Mouse (Mus musculus): ENCODE measurements around the gene Gjb2.

Gene Gjb2

DNA sequence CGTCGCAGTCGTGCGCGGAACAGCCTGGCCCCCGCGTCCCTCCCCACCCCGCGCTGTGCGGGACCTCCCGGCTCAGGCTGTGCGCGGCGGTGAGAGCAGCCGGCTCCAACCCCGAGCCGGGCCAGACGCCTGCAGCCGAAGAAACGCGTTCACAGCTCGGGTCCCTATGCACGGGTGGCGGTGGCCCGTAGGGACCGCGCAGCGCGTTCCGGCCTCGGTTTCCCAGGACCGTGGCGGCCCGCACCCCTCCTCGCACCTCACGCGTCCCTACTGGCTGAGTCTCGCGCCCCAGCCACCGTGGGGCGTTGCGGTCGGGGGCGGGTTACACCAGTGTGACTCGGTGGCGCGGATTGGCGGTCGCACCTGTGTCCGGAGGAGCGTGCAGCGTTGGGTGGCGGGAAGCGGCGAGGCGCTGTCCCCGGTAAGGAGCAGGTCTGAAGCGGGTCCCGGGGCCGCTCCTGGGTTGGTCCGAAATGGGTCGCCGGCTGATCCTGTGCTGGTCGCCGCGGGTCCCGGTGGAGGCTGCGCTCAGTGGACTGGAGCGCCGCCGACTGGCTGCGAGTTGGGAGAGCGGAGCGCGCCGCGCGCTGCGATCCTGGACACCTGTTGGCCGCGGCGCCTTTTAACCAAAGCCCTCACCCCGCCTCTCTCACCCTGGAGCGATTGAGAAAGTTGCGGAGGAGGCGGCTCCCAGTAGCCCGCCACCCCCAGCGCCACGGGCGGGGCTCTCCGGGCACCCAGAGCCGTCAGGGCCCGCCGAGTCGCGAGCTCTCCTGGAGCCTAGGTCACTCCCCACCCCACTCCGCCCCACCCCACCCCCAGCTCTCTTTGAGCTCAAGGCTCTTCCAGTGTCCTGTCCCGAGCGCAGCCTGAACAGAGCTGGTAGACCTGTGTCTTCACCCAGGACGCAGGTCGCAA lies at the start of gene Gjb2:
TSS of gene Gjb2 (minus strand) at position 597 of the 918 bp plus-strand sequence.
- DNase-seq (ENCODE audit: extremely low spot score, low read depth, low spot score): no peak

DNA sequence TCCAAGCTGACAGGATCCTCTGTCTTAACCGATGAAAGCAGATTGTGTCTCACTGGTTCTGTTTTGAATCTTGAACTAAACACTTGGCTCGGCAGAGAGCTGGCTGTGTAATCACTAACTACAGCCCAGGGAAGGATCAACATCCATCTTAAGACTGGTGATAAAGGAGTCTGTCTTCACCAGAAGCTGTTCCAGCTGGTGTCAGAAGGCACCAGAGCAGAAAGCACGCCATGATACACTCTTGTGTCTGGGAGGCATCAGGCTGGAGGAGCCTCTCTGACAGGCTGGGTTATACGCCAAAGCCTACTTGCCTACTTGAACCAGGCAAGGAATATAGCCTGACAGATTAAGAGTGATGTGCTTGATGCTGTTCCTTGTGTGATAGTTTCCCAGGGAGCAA lies 41.2 kb upstream of the Gjb2 start:
- DNase-seq (ENCODE audit: extremely low spot score, low read depth, low spot score): no peak

DNA sequence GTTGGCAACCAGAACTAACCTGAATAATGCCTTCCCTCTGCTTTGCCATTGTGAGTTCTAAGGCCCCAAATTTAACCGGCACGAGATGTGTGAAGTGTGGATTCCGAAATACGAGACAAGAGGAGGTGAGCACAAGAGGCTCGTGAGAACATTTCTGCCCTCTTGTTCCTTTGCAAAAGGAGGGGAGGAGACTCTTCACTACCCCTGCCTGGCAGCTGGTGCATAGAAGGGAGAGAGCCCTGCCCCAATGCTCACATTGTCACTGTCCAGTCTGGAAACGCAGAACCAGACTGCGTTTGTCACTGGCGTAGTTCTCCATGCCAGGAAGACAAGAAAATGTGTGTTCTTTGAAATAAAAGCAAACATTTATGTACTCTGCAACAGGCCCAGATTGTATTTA lies 30.8 kb upstream of the Gjb2 start:
- DNase-seq (ENCODE audit: extremely low spot score, low read depth, low spot score): no peak

DNA sequence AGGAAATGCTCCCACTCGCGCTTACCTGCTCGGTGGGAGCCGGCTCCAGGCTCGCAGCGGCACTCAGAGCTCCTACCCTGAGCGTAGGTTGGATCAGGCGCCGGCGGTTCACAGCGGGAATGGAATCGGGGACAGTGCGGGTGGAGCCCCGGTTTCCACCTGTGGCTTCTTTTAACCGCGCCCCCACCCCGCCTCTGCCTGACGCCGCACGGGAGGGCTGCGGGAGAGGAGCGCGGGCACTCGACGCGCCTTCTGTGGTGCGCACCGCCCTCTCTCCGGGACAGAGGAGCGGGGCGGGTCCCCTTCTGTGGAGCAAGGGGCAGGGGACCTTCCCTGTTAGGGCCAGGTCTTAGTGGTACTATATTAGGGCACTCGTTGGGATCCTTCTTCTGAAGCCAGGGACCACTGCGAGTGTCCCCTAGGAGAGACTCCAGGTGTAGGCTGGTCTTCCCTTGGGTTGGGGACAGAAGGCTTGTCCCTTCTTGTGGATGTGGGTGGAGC lies 28.7 kb upstream of the Gjb2 start, which contains the start of gene Gjb6:
TSS of gene Gjb6 (minus strand) at position 451 of the 501 bp plus-strand sequence.
- DNase-seq (ENCODE audit: extremely low spot score, low read depth, low spot score): no peak

DNA sequence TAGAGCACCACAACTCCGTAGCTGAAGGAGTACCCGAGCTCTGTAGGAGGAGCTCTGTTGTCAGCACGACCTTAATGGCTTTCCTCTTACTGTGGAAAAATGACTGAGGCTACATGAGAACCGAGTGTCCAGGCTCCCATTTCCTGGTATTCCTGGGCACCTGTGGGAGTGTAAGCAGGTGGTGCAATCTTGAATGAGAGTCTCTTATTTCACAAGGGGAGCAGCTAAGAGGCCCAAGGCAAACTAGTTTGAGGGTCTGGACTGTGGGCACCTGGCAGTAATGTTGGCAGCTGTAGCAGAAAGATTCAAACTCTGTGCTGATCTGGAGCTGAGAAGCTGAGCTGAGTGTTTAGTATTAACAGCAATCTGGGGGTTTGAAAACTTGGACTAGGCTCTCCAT lies 22.9 kb upstream of the Gjb2 start:
- no peak for DNase-seq (ENCODE audit: extremely low spot score, low read depth, low spot score)

DNA sequence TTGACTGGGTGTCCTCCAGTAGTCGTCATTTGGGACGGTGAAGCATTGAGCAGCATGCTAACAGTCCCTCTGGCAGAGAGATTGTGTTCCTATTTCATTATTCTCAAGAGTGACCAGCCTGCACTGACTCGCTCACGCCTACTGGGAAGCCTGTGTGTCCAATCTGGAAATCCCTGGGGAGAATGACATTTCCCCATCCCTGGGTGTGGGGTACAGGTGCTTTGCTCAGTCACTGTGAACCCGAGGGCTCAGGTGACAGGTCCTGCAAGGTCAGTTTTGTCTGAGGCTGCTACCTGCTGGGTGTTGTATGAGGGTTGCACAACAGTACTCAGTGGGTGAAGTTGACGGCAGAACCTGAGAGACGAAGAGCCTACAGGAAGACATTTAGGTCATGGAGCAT lies 17.8 kb upstream of the Gjb2 start:
- DNase-seq (ENCODE audit: extremely low spot score, low read depth, low spot score): no peak

DNA sequence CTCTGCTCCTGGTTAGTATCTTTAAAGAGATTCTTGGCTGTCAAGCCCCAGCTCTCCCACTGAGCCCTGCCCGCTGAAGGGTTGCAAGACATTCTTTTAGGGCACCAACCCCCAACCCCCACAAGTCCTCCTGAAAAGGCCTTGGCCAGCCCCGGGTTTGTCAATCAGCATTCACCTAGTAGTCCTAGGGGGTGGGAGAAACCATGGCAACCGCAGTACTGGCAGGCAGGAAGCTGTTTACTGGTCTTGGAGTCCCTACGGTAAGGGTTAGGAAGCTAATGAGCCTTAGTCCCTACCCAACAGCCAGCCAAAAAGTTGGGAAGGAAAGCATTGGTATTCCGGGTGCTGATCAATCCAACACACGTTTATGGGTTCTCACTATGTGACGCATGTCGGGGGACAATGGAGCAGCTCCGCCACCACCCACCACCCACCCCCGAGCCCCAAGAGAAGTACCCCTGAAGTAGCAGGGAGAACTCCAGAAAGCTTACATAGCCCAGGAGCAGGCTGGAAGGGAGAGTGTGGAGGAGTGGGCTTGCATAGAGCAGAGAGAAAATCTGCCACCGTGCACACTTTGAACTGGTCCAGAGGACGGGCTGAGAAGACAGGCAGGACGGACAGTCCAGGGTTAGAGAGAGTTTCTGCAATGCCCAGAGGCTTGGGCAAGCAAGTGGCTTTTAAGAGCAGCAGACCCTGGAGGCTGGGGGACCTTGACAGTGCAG lies 11.5 kb upstream of the Gjb2 start, which contains the start of gene Gm4491:
TSS of gene Gm4491 (minus strand) at position 61 of the 722 bp plus-strand sequence.
- no peak for DNase-seq (ENCODE audit: extremely low spot score, low read depth, low spot score)

DNA sequence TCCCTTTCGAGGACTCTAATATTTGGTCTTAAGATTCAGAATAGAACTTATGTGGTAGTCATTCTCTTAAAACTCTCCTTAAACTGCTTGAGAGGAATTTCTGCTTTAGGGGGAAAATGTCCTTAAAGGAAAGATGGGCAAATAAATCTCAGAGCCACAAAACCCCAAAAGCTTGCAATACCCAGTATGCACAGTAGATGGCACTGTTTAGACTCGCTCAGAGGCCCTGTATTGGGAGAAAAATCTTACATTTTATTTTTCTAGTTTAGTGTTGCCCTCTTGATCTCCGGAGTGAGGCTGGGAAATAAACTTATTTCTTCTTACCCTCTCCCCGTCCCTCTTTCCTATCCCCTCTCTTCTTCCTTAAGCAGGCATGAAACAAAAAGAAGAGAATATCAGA lies 4.7 kb upstream of the Gjb2 start:
- peak; percentile 82 for DNase-seq (ENCODE audit: extremely low spot score, low read depth, low spot score)

DNA sequence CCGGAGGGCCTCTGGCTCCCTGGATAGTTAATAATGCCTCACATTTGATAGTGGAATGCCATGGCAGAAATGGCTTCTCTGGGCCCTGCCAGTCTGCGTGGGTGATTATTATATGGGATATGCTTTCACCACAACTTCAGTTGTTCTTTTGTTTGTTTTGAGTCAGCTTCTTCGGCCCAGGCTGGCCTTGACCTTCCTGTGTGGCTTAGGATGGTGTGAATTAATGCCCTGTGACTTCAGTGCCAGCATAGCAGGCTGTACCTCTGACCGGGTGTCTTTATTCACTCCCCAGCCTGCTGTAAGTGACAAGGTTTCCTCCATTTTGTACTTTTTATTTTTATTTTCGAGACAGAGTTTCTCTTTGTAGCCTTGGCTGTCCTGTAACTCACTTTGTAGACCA lies 3.4 kb upstream of the Gjb2 start:
- no peak for DNase-seq (ENCODE audit: extremely low spot score, low read depth, low spot score)

DNA sequence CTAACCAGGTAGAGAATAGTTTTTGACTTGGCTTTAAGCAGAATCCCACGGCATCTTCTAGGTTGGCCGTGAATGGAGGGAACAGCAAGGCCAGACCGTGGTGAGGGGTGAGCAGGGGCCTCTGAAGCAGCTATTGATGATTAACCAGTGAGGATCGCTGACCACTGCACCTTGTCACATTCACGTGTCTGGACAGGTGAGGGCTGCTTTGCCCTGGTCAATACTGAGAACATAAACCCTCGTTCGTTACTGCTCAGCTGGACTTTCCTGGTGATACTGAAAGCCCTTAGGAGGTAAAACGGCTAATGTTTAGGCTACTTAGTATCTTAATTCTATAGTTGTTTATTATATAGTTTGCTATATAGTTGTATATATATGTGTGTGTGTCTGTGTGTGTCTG lies 2.6 kb upstream of the Gjb2 start:
- no peak for DNase-seq (ENCODE audit: extremely low spot score, low read depth, low spot score)

DNA sequence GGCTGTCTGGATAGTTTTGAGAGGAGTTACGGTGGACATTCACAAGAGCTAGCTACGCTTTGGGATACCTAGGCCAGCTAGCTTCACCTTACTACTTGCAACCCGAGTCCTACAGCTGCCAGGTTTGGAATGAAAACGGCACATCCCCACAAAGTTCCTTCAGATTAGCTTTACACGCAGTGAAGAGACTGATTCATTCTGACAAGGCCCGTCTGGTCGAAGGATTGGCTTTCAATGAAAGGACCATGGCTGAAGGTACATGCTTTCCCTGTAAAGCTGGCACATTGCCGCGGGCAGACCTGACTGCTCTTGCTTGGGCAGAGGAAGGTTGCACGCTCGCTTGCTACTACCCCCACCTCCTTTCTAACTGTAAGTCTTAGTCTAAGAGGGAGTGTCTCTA lies 1.2 kb upstream of the Gjb2 start:
- no peak for DNase-seq (ENCODE audit: extremely low spot score, low read depth, low spot score)

DNA sequence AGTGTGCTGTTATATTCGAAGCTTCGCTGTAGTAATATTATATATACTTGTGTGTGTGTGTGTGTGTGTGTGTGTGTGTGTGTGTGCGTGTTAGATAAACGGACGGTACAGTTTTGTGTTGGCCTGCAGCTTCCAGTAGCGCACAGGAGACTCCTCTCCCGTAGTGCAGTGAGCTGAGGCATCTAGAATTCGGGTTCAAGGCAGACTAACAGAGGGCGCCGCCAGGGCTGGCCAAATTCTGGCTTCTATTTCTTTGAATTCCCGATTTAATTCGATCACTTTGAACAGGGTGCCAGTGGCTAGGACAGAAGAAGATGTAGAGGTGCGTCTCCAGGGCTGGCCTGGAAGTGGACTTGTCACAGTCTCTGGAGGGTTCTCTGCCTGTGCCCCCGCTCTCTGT lies 609 bp upstream of the Gjb2 start:
- no peak for DNase-seq (ENCODE audit: extremely low spot score, low read depth, low spot score)

DNA sequence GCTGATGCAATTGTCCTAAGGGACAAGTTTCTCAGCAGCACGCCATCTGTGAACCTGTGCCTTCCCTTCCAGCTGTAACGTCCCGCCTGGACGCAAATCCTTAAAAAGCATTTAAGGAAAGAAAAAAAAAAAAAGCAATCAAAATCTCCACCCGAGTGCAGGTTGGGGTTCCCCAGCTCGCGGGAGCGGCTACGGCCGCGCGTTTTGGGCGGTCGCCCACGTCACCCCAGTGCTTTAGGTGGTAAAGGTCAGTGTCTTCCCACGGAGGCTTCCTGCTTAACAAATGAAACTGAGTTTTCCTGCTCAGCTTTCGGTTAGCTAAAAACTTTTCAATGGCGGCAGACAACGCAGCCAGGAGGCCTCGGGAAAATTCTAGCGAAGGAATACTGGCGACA lies 794 bp downstream of the Gjb2 start:
- DNase-seq (ENCODE audit: extremely low spot score, low read depth, low spot score): no peak

DNA sequence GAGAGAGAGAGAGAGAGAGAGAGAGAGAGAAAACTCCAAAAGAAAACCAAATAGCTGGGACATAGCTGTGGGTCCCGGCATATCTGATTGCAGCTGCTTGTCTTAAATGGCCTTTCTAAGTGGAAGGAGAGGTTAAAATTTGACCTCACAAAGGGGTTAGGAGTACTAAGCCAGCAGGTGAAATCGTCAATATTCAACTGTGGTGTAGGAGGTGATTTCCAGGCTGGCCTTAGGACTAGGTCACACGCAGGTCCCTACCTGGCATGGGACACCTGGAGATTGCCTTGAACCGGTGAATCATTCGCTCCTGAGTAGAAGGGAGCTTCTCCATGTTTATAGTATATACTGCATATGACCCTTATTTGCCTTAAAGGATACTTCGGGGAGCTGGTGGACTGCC lies 1.4 kb downstream of the Gjb2 start:
- DNase-seq (ENCODE audit: extremely low spot score, low read depth, low spot score): no peak

DNA sequence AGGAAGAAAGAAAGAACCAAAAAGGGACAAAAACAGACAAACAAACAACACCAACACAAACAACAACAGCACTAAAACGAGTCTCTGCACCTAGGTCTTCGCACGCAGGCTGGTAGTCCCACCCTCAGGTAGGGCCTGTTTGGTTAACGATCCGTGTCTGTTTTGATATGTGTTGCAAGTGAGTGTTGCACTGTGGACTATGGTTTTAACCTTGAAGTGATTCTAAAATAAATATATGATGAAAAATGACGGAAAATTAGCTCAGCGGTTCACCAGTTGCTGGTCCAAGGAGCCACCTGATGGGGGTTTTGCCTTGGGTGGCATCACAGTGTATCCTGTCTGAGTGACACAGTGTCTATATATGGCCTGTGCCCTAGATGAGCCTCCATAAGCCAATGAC lies 2.9 kb downstream of the Gjb2 start:
- no peak for DNase-seq (ENCODE audit: extremely low spot score, low read depth, low spot score)

DNA sequence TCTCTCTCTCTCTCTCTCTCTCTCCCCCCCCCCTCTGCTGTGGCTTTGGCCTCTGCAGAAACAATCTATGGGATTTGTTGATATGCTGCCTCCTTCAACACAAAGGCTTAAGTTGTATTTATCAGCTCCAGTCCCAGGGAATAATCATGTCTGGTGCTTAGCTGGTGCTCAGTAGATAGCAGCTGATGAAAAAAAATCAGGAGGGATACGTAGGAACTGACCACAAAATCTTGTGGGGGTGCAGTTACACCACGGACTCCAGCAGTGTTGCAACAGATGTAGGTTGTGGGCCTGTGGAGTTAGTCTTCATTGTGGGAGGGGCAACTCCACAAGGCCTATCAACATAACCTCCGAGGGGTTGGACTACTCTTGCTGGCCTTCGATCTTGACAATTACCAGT lies 8.6 kb downstream of the Gjb2 start:
- DNase-seq (ENCODE audit: extremely low spot score, low read depth, low spot score): no peak

DNA sequence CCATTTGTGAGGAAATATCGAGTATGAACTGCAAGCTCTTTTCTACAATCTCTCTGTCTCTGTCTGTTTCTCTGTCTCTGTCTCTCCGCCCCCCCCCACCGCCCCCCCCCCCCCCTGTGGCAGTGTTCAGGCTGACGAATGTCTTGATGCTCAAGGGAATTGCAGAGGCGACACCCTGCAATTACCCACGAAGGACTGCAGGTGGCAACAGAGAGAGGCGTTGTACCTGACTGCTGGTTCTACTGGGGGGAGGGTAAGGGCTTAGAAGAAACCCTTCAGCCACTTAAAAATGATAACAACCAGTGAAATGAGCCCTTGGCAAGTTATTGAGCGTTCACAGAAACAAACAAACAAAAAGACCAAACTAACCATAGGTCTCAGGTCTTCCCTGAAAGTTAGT lies 11.5 kb downstream of the Gjb2 start:
- DNase-seq (ENCODE audit: extremely low spot score, low read depth, low spot score): no peak

DNA sequence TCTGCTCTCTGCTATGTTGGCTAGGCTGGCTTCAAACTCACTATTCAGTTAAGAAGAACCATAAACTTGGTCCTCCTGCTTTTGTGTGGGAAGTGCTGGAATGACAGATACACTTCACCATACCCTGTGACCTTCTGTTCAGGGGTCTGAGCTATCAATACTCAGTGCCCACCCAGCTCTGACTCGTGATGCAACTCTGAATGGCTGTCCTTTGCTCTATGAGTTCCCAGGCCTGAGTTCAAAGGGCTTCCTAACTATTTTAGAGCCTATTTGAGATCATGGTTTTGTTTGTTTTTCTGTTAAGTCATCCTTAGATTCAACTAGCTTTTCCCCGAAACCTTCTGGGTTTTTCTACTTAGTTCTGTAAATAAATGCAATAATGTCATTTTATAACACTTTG lies 14.5 kb downstream of the Gjb2 start:
- no peak for DNase-seq (ENCODE audit: extremely low spot score, low read depth, low spot score)

DNA sequence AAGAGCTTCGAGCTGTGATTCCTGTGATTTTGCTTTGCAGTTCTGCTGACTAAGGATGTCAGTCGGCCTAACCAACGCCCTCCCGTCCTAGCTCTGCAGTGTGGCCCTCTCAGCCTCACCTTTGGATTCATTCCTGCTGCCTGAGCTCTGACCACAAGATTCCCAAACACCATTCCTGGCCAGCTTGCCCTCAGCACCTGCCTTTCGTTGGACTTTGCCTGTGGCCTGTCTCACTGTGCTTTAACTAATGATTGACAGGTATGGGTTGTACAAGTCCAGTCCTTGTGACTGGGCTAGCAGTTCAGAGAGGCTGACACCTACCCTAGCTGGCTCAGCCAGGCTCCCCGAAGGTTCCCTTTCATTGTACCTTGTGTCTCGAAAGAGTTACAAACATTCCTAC lies 15.4 kb downstream of the Gjb2 start:
- no peak for DNase-seq (ENCODE audit: extremely low spot score, low read depth, low spot score)

DNA sequence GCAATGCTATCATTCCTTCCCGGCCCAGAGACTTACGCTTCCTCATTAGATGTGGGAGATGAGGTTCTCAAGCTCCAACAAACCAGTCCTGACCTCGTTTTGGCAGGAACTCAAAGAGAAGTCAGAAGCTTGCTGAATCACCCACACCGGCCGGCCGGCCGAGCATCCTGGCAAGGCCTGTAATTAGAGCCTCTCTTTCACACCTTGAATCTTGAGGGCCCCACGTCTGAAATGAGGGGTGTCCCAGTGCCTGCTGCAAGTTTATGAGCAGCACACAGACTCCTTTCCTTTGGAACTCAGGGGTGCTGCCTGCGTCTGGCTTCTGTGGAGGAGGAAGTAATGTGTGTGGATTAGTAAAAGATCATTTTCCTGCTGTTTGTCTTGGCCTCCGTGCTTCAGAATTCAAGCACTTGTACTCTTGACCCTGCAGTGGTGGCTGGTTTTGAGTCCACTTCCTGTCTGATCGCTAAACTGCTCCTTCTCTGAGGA lies 20.3 kb downstream of the Gjb2 start:
- DNase-seq (ENCODE audit: extremely low spot score, low read depth, low spot score): no peak

DNA sequence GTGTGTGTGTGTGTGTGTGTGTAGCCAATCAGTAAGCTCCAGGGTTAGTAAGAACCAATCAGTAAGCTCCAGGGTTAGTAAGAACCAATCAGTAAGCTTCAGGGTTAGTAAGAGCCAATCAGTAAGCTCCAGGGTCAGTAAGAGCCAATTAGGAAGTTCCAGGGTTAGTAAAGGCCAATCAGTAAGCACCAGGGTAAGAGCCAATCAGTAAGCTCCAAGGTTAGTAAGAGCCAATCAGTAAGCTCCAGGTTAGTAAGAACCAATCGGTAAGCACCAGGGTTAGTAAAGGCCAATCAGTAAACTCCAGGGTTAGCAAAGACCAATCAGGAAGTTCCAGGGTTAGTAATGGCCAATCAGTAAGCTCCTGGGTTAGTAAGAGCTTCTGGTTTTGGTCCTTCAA lies 21.6 kb downstream of the Gjb2 start:
- DNase-seq (ENCODE audit: extremely low spot score, low read depth, low spot score): no peak

DNA sequence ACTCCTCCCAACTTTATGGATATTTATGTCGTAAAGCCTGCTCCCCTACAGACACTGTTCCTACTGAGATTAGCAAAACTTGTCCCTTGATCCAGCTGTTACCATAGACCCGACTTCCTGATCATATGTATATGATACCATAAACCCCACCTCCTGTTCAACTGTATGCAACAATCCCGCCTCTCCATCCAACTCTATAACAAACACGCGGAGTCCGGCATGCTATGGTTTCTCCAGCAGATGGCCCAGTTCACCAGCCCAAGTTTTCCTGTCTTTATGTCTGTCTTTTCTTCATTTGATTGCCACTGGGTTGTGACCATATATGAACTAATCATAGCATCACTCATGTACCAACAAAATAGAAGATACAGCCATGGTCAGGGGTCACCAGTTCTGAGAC lies 29.0 kb downstream of the Gjb2 start:
- DNase-seq (ENCODE audit: extremely low spot score, low read depth, low spot score): no peak
